Mouse (Mus musculus) urinary bladder, postnatal 25 days (tissue): ENCODE data around the gene Lypd8.

Source experiments
- DNase-seq: peaks from one replicate; pipeline ENCODE4 v3.0.0; 2022; ENCODE audit warnings: low spot score

Gene Lypd8

DNA sequence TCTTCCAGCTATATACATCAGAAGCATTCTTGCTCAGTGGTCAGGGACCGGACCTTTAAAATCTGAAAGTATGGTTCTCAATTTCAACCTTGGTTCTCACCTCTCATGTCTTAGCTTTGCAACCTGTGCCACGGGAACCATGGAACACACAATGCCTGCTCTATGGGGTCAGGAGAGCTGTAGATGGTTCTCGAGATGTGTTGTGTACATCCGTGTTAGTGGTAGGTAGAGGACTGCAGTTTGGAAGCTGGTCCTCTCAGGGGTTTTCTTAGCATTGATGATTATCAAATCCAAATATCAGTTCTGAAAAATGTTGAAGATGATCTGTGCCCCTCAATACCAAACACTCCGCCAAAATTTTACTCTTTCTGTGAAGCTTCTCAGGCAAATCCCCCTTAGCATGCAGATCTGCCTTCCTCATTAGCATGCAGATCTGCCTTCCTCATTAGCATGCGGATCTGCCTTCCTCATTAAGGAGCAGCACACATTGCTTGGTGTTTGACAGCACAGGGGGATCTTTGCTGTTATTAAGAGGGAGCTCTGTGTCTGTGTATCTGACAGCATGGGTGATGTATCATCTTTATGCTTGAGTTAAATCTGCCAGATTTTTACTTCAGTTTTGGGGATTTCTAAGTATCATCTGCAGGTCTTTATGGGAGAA is 21.3 kb downstream of the Lypd8 start:
- DNase-seq = no peak

DNA sequence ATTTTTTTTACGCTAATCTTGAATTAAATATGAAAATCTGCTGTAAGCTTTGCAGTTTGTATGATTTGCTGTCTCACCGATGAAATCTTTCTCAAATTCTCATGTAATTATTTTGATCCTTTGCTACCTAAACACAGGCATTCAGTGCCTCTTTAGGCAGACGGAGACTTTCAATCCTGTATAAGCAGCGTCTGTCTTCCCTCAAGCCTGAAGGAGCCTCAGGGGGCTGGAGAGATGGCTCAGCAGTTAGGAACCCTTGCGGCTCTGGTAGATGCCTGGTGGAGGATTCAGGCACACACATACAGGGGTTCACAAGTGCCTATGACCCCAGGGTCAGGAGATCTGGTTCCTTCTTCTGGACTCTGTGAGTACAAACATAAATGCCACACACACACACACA is 21.8 kb downstream of the Lypd8 start:
- DNase-seq = no peak

DNA sequence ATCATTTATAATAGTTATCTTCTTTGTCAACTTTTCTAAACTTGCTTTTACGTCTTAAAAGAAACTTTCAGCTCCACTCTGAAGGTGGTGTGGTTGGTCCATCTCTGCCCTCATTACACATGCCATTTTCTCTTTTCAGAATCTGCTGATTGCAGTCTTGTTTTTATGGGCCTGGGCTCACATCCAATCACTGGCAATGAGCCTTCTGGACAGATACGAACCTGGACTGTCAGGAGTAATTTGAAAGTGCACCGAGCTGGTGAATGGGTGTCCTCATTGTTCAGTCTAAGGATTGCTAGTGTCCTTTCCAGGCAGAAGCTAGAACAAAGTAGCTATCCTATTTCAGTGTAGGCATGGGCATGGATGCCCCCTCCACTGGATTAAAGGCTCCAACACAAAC is 29.2 kb downstream of the Lypd8 start:
- no peak for DNase-seq

DNA sequence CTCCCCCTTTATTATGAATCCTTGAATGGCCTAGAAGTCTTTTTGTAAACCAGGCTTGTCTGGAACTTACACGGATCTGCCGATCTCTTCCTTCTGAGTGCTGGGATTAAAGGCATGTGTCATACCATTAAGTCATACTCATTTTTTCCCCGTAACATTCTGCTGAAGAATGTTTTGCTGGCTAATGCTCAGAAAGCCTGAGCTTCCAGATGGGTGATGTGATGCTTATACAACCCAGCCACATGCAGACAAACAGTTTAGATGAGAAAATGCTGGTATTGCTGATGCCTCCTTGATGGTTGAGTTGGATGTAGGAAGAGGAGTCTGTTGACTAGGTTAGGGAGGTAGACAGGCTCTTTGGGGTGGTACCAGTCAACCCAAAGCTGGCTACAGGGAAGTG is 39.5 kb downstream of the Lypd8 start:
- DNase-seq = no peak

DNA sequence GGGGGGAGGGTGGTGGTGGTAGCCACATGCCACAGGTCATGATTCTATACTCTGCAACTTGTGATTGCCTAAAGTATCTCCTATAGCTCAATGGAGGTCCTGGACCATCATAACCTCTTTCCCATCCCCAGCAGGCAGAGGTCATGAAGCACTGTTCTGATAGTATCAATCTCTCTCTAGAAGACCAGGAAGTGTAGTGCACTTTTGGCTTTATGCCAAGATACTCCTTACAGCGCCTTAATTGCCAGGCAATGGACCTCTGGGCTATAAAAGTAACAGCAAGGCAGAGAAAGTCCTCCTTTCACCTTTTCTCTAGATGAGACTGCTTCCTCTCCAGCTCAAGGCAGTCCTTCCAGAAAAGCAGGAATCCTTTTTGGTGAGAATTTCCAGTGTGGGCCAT is 42.0 kb downstream of the Lypd8 start, which contains the start of gene 1810065E05Rik:
TSS of gene 1810065E05Rik (plus strand) at position 297 of the 400 bp plus-strand sequence.
- no peak for DNase-seq

DNA sequence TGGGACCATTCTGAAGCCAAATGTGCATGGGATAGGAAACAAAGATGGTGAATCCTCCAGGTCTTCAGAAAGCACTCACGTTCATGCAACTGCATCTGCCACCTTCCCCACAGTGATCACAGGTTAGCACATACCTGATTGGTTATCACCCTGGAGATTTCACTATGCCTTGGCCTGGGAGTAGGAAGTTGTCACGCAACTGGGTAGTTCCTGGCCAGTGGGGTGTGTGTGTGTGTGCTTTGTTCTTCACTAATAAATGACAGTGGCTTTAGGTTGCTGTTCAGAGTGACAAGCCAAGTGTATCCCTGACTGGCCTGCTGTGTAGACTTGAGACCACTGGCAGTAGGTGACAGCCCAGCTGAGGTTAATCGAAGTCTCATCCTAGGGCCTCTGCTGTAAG is 53.4 kb downstream of the Lypd8 start, which contains the start of gene Gm12253:
TSS of gene Gm12253 (plus strand) at position 301 of the 400 bp plus-strand sequence.
- no peak for DNase-seq

DNA sequence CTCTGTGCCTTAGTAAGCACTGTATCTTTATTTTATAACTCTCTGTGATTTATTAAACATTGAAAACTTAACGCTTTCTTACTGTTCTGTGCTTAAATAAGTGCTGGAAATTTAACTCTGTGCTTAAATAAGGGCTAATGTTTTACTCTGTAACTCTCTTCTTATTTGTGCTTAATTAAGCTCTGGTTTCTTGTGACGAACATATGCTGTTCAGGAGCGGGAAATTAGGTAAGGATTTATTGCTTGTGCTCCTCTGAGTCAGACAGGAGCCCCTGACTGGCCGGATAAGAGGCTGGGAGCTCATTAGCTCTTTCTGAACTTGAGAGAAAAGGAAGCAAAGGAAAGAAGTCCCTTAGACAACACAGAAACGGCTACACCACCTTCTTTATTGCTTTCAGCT is 59.0 kb downstream of the Lypd8 start:
- DNase-seq = no peak
